Mouse (Mus musculus): ENCODE measurements around the gene Mus81. TPM values are rescaled to one million over a fixed set of nuclear protein-coding genes. Genes with fewer than 3 reads are reported as not detected.
"Not testable (repeated sequence)": the region's sequence is repeated elsewhere in the genome, so short reads cannot be mapped to it uniquely, and the experiment has no call there.

Mus81 gene
- polyA plus RNA-seq, 1 experiment from 2014 or later: 33.8 TPM

DNA sequence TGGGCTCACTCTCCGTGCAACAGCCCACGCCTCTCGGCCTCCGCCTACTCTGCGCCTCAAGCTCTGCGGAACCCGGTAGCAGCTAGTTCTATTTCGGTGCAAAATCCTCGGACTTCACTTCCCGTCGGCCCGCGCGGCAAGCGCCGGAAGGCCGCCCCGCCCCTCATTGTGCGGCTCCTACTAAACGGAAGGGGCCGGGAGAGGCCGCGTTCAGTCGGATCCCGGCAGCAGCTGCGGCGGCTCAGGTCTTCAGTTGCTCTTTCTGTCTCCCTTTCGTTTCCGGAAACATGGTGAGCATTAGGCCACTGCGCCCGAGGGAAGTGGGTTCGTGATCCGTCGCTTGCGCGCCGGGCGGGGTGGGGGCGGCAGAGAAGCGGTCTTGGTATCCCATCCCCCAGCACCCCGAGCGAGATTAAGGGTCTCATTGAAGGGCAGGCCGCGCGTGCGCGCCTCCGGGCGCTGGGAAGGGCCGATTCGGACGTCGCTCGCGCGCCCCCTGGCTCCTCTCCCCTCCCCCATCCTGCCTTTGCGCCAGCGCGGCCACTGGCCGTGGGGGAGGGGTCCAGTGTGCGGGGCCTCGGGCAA lies 2.2 kb upstream of the Mus81 start, which contains the start of gene Cfl1:
Gene Cfl1 (plus strand): TSS at position 143 of the 585 bp plus-strand sequence.
- H3K36me3 ChIP-seq: peaks cover 36% of the 10 kb centered on the region
- no peaks in the 10 kb centered on the region for H3K27me3 ChIP-seq
- under 1% methylated on average over 61 of the region's 62 CpGs for WGBS
- peak within 1 kb of the TSS; percentile 96 for H3K4me3 ChIP-seq
- peak within 1 kb of the TSS; percentile 100 for H3K27ac ChIP-seq
- H3K4me1 ChIP-seq (replicated peaks): peaks cover 48% of the 10 kb centered on the region
- peak; percentile 64 for ATAC-seq (replicated peaks; ENCODE audit: insufficient number of reproducible peaks, insufficient read depth, low FRiP score, low read depth)
- peak within 1 kb of the TSS; percentile 86 for H3K4me2 ChIP-seq
- H3K9ac ChIP-seq: peak within 1 kb of the TSS; percentile 97
- H3K9me3 ChIP-seq (replicated peaks): no peaks in the 10 kb centered on the region

DNA sequence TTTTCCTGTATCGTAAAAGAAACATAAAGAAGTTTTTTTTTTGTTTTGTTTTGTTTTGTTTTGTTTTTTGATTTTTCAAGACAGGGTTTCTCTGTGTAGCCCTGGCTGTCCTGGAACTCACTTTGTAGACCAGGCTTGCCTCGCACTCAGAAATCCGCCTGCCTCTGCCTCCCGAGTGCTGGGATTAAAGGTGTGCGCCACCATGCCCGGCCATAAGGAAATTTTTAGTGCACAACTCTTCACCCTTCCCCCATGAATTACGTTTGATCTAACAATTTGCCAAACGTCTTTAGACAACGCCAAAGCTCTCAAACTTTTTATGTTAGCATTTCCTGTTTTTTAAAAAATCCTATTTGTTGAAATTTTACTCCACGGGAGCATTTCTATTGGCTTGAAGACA lies 1.5 kb upstream of the Mus81 start:
- Histone ChIP-seq H3K4me2 (peak overlapping the region; percentile 86), H3K4me1 (replicated peaks) (peaks cover 48% of the 10 kb centered on the region), H3K36me3 (peaks cover 37% of the 10 kb centered on the region), H3K4me3 (peak overlapping the region; percentile 96), H3K27ac (peak overlapping the region; percentile 100)
- WGBS: 40% methylated on average over 10 of the region's 10 CpGs
- not testable (repeated sequence) for ATAC-seq (replicated peaks; ENCODE audit: insufficient number of reproducible peaks, insufficient read depth, low FRiP score, low read depth); H3K9ac ChIP-seq; H3K27me3 ChIP-seq; H3K9me3 ChIP-seq (replicated peaks)

DNA sequence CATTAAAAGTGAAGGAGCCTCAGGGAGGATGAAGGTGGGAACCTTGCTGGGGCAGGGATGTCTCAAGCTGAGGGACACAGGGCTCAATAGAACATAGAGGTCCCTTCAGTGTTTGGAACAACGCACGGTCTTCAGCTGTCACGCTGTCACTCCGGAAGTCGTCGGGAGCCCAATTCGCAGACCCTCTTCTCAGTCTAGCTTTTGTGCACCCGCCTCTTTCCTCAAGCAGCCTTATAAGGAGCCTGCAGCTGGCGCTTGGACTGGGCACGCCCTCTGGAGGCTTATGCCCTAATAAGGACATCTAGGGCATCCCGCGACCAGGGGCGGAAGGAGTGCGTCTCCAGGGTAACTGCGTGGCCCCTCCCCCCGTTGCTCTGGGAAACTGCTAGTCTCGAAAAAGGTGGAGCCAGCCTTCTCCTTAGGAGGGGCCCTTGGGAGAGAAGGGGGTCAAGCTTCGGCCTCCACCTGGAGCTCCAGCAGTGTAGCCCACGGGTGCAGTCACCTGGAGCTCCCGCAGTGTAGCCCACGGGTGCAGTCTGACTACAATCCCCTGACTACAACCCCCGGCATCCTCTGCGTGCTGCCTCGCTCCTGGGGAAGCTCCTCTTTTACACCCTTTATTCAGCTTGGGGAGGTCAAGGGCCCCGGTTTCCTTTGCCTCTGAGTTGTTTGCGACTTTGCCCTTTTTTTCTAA lies 823 bp upstream of the Mus81 start:
- under 1% methylated on average over 26 of the region's 26 CpGs for WGBS
- Histone ChIP-seq H3K4me1 (replicated peaks) (peaks cover 45% of the 10 kb centered on the region), H3K36me3 (peaks cover 36% of the 10 kb centered on the region), H3K27me3 (no peaks in the 10 kb centered on the region), H3K4me2 (peak overlapping the region; percentile 86), H3K27ac (peak overlapping the region; percentile 100), H3K9ac (peak overlapping the region; percentile 62), H3K9me3 (replicated peaks) (no peaks in the 10 kb centered on the region), H3K4me3 (peak overlapping the region; percentile 65)
- ATAC-seq (replicated peaks; ENCODE audit: insufficient number of reproducible peaks, insufficient read depth, low FRiP score, low read depth): peak; percentile 81

DNA sequence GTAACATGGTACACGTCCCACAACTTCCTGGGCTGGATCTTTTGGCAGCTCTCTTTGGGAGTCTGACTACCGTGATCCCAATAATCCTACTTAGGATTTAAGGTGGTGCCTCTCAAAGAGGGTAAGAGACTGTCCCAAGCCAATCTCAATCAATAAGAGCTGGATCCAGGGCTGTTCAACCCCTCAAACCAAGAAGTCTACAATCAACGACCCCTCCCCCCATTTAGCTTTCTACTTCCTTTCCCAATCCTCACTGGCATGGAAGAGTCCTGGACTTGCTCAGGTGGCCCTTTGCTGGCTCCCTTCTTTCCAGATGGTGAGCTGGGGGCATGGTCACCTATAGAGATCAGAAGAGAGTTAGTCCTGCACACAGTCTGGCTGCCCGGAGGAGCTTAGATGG lies 1.4 kb downstream of the Mus81 start:
- H3K27me3 ChIP-seq: no peaks in the 10 kb centered on the region
- peaks cover 38% of the 10 kb centered on the region for H3K36me3 ChIP-seq
- no peak overlapping the region for H3K27ac ChIP-seq
- H3K9me3 ChIP-seq (replicated peaks): no peaks in the 10 kb centered on the region
- WGBS: 77% methylated on average over 4 of the region's 4 CpGs
- H3K4me2 ChIP-seq: peak overlapping the region; percentile 86; the same call in 1 of the 2 replicates
- peaks cover 29% of the 10 kb centered on the region for H3K4me1 ChIP-seq (replicated peaks)
- peak overlapping the region; percentile 65; the same call in 1 of the 2 replicates for H3K4me3 ChIP-seq
- ATAC-seq (replicated peaks; ENCODE audit: insufficient number of reproducible peaks, insufficient read depth, low FRiP score, low read depth): no peak
- 0 out of 2 replicates have a peak overlapping the region, but pooled peaks have one; percentile 4 for H3K9ac ChIP-seq

DNA sequence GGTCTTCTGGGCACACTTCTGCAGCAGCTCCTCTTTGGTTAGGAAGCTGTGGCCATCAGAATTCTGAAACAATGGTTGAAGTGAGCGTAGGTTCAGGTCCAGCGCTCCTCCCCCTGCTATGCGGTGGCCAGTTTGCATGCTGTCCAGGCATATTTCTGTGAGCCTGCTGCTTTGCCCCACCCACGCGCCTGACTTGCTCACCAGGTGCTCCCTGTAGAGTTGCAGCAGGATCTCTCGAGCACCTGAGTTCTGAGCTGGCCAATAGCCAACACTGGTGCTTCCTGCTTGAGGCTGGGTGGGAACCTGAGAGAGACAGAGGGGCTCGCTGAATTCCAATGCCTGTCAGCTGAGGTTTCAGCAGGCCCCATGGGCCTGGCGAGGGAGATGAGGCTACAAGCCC lies 1.9 kb downstream of the Mus81 start:
- Histone ChIP-seq H3K9me3 (replicated peaks) (no peaks in the 10 kb centered on the region), H3K36me3 (peaks cover 43% of the 10 kb centered on the region), H3K4me2 (no peak overlapping the region), H3K27me3 (no peaks in the 10 kb centered on the region), H3K4me3 (no peak overlapping the region), H3K27ac (no peak overlapping the region), H3K4me1 (replicated peaks) (peaks cover 28% of the 10 kb centered on the region), H3K9ac (peak overlapping the region; percentile 4; the same call in 1 of the 2 replicates)
- 78% methylated on average over 8 of the region's 8 CpGs for WGBS
- ATAC-seq (replicated peaks; ENCODE audit: insufficient number of reproducible peaks, insufficient read depth, low FRiP score, low read depth): no peak

DNA sequence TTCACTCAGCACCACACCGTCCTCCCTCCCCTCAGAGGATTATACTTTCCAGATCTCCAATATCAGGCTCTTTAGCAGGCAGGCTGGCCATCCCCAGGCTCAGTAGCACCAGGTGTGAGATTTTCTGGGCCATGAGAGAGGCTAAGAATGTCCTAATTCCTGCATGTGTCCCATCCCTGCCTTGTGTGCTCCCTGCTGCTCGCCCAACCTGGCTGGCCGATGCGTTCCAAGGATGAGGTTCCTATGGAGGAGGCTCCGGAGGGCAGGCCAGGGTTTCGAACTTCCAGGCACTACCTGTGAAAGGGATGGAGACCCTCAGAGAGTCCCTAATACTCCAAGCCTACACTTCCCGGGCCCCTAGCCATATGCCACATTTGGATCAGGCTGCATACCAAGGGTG lies 2.4 kb downstream of the Mus81 start:
- Histone ChIP-seq H3K9ac (no peak overlapping the region), H3K9me3 (replicated peaks) (no peaks in the 10 kb centered on the region), H3K4me1 (replicated peaks) (peaks cover 28% of the 10 kb centered on the region), H3K27me3 (no peaks in the 10 kb centered on the region), H3K4me3 (no peak overlapping the region), H3K36me3 (peaks cover 44% of the 10 kb centered on the region), H3K27ac (no peak overlapping the region), H3K4me2 (no peak overlapping the region)
- no peak for ATAC-seq (replicated peaks; ENCODE audit: insufficient number of reproducible peaks, insufficient read depth, low FRiP score, low read depth)
- WGBS: 92% methylated on average over 7 of the region's 7 CpGs

DNA sequence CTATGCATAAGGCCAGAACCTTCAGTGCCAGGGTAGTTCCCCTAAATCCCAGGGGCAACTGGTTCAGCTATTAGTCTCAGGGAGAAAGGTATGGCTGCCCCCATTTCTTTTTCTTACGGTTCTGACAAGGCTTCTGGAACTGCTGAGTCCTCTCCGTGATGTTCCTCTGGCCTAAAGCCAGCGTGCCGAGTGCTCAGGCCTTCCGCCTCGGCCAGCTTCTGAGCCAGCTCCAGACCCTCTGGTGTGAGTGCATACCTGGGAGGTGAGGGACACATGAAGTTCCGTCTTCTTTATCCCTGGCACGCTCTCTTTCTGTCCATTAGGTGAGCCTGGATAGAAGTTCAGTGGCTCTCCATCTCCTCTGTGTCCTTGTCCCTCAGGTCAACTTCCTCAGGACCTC lies 2.8 kb downstream of the Mus81 start:
- H3K9me3 ChIP-seq (replicated peaks): no peaks in the 10 kb centered on the region
- no peak overlapping the region for H3K4me2 ChIP-seq
- no peak overlapping the region for H3K9ac ChIP-seq
- 85% methylated on average over 8 of the region's 8 CpGs for WGBS
- peaks cover 28% of the 10 kb centered on the region for H3K4me1 ChIP-seq (replicated peaks)
- no peak overlapping the region for H3K4me3 ChIP-seq
- H3K27ac ChIP-seq: no peak overlapping the region
- no peaks in the 10 kb centered on the region for H3K27me3 ChIP-seq
- ATAC-seq (replicated peaks; ENCODE audit: insufficient number of reproducible peaks, insufficient read depth, low FRiP score, low read depth): no peak
- H3K36me3 ChIP-seq: peaks cover 44% of the 10 kb centered on the region

DNA sequence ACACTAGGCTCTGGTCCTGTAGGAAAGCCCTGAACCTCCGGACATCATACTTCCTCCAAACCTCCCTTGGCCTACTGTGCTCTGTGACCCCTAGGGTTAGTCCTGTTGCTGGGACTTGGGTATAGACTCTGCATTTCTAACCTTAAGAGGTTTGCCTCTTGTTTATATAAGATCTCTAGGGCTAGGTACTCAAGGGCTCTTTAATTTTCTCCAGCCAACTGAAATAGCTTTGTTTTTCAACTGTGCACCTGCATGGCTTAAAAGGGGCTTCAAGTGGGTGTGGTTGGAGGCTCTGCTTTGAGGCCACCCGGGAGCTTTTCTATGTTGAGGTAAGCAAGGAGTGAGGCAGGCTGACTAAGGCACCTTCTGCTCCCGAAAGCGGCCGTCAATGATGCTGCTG lies 3.7 kb downstream of the Mus81 start:
- Histone ChIP-seq H3K27ac (no peak overlapping the region), H3K4me2 (no peak overlapping the region), H3K4me3 (no peak overlapping the region), H3K9me3 (replicated peaks) (no peaks in the 10 kb centered on the region), H3K36me3 (peaks cover 51% of the 10 kb centered on the region), H3K27me3 (no peaks in the 10 kb centered on the region), H3K4me1 (replicated peaks) (peaks cover 23% of the 10 kb centered on the region), H3K9ac (no peak overlapping the region)
- no peak for ATAC-seq (replicated peaks; ENCODE audit: insufficient number of reproducible peaks, insufficient read depth, low FRiP score, low read depth)
- 88% methylated on average over 5 of the region's 5 CpGs for WGBS

DNA sequence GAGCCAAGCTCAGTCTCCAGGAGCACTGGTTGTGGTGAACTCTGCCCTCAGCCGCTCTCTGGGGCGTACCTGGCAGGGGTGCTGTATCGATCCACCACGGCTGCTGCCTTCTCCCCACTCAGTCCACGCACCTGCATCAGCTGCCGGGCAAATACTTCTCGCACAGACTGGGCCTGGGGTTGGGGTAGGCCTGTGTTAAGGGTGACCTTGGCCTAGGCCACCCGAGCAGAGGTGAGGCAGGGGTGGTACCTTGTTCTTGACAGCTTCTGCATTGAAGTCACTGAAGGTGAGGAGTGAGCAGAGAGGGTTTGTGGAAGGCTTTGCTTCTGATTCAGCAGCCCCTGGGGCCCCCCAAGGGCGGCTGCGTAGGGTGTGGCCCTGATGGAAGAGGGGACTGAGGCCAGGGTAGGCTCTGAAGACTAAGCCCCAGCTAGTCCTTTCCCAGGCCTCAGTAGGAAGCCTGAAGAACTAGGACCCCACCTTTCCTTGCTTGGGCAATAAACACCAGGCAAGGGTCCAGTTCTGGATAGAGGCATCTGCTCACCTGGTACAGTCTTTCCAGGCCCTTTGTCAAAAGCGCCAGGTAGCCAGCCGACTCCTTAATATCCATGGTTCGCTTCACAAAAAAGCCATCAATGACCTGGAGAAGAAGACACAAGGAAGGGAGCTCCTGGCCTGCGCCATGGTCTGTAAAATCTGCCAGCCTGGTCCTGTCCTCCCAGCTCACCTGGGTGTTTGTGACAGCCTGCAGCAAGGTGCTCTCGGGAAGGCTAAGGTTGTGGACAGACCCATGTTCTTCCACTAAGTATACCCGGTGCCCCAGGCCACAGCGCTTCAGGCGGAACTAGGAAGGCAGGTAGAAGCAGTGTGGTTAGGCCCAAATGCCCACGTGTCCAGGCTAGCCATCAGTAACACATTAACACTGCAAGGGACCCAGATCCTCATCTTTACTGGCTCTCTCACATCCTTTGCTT lies 4.5 kb downstream of the Mus81 start:
- no peak for ATAC-seq (replicated peaks; ENCODE audit: insufficient number of reproducible peaks, insufficient read depth, low FRiP score, low read depth)
- 92% methylated on average over 19 of the region's 19 CpGs for WGBS
- Histone ChIP-seq H3K9ac (no peak overlapping the region), H3K27ac (no peak overlapping the region), H3K4me1 (replicated peaks) (peaks cover 22% of the 10 kb centered on the region), H3K9me3 (replicated peaks) (no peaks in the 10 kb centered on the region), H3K36me3 (peaks cover 58% of the 10 kb centered on the region), H3K27me3 (no peaks in the 10 kb centered on the region), H3K4me3 (no peak overlapping the region), H3K4me2 (no peak overlapping the region)

DNA sequence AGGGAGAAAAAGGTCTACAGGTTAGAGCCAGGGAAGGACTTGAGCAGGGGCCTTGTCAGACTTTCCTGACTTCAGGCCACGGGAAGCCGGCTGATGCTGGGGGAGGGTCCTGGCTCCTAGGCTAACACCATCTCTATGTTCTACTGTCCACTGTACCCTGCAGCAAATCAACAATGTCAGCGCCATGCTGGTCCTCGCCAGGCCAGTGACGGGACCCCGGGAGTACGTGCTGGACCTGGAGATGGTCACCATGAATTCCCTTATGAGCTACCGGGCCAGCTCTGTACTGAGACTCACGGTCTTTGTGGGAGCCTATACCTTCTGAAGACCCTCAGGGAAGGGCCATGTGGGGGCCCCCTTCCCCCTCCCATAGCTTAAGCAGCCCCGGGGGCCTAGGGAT lies 6.8 kb downstream of the Mus81 start:
- 89% methylated on average over 10 of the region's 10 CpGs for WGBS
- peaks cover 59% of the 10 kb centered on the region for H3K36me3 ChIP-seq

DNA sequence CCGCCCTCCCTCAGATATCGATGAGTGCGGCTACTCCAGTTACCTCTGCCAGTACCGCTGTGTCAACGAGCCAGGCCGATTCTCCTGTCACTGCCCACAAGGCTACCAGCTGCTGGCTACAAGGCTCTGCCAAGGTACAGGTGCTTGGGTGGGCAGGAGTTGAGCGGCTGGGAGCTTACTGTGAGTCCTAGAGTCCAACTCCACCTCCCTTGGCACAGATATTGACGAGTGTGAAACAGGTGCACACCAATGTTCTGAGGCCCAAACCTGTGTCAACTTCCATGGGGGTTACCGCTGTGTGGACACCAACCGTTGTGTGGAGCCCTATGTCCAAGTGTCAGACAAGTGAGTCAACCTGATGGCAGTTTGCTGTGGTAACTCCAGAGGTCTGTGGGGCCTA lies 8.2 kb downstream of the Mus81 start:
- Histone ChIP-seq H3K36me3 (peaks cover 49% of the 10 kb centered on the region), H3K4me3 (no peak overlapping the region), H3K4me1 (replicated peaks) (peaks cover 10% of the 10 kb centered on the region), H3K27ac (no peak overlapping the region), H3K9ac (no peak overlapping the region), H3K4me2 (no peak overlapping the region), H3K27me3 (no peaks in the 10 kb centered on the region), H3K9me3 (replicated peaks) (no peaks in the 10 kb centered on the region)
- ATAC-seq (replicated peaks; ENCODE audit: insufficient number of reproducible peaks, insufficient read depth, low FRiP score, low read depth): no peak
- 90% methylated on average over 10 of the region's 10 CpGs for WGBS

More for the DNA sequence above, 6.8 kb downstream of the Mus81 start:
- H3K27ac ChIP-seq: no peak overlapping the region
- no peak overlapping the region for H3K4me2 ChIP-seq
- ATAC-seq (replicated peaks; ENCODE audit: insufficient number of reproducible peaks, insufficient read depth, low FRiP score, low read depth): no peak
- H3K4me1 ChIP-seq (replicated peaks): peaks cover 6% of the 10 kb centered on the region
- H3K4me3 ChIP-seq: no peak overlapping the region
- no peaks in the 10 kb centered on the region for H3K27me3 ChIP-seq
- H3K9me3 ChIP-seq (replicated peaks): no peaks in the 10 kb centered on the region
- no peak overlapping the region for H3K9ac ChIP-seq
